Mouse (Mus musculus): ENCODE data around the gene Gm21812. TPM values are rescaled to one million over a fixed set of nuclear protein-coding genes. Genes with fewer than 3 reads are reported as not detected.
"Not testable (repeated sequence)": the region's sequence is repeated elsewhere in the genome, so short reads cannot be mapped to it uniquely, and the experiment has no call there.

The Gm21812 gene
- not detected in 2 replicates for polyA plus RNA-seq (2012; ENCODE audit: insufficient read depth, insufficient read length, low replicate concordance, missing spikeins)

GRCm38 (mm10) chrY:9347084-9347483 lies at the start of gene Gm21812:
Gene Gm21812 (minus strand): TSS chrY:9347184.
- WGBS: no CpG with 5 or more reads among the region's 4 CpGs
- H3K4me1 ChIP-seq (ENCODE audit: control insufficient read depth, insufficient read depth, low read length); H3K4me3 ChIP-seq (ENCODE audit: insufficient read depth, low read depth, low read length): not testable (repeated sequence)

More at GRCm38 (mm10) chrY:9347084-9347483, at the start of gene Gm21812:
- H3K27ac ChIP-seq (ENCODE audit: insufficient read depth, low read depth, low read length): not testable (repeated sequence)

Other genes with a start within 250 kb of the Gm21812 start
- gene Gm21292, start 213.3 kb downstream of the Gm21812 start, polyA plus RNA-seq (2012; ENCODE audit: insufficient read depth, insufficient read length, low replicate concordance, missing spikeins): not detected in 2 replicates
- not detected in 2 replicates for gene Gm21721, start 145.0 kb downstream of the Gm21812 start, polyA plus RNA-seq (2012; ENCODE audit: insufficient read depth, insufficient read length, low replicate concordance, missing spikeins)
- not detected in 2 replicates for gene Gm21874, start 69.0 kb upstream of the Gm21812 start, polyA plus RNA-seq (2012; ENCODE audit: insufficient read depth, insufficient read length, low replicate concordance, missing spikeins)

All from olfactory bulb, adult 2 months (tissue).